In the genomic region with DNA sequence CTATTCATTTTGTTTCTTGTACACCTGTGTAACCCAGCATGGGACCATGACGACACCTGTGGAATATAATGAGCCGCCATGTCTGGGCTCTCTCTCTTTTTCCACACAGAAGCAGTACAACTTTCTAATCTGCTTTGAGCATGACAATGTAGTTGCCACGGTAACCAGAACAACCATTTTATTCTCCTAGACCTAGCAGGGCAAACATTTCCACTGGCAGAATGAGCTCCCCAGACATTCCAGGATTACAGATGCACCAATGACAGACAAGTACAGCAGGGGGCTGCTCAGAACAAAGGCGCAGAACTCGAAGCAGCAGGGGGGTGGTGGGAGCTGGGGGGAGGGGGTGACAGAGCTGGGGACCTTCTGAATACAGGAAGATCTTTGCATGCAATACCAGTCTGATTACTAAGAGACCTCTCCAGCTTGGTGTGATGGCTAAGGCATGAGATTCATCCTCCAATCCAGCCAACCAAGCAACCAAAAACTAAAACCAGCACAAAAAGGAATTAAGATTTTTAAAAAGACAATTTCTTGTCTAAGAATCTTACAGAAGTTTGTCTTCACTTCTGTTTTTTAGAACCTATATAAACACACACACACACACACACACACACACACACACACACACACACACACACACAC, we compare ENCODE assay signal across 12 mouse cellular contexts.
DNase-seq lines count a peak whose midpoint lies in the region; ATAC-seq and TF ChIP-seq lines count a peak whose summit lies in the region.
"Had no signal": no experiment of that assay in that cellular context is flagged by ENCODE, and none has a peak within 500 bp of the region (broad histone marks: within the 10 kb centered on the region; RNA-seq: fewer than 3 reads in every experiment).

No protein-coding gene starts in this region.

- H3K36me3 ChIP-seq in lung, embryonic 15.5 days: no peaks in the 10 kb centered on the region
- no peaks in the 10 kb centered on the region for H3K36me3 ChIP-seq in forebrain, embryonic 14.5 days (ENCODE audit: control insufficient read depth, insufficient read depth, low read length)
- no peaks in the 10 kb centered on the region for H3K36me3 ChIP-seq in midbrain, embryonic 11.5 days (ENCODE audit: control insufficient read depth, insufficient read depth, low read length)
- no peaks in the 10 kb centered on the region for H3K36me3 ChIP-seq in stomach, postnatal 0 days (ENCODE audit: control insufficient read depth, insufficient read depth, low read length)
- H3K36me3 ChIP-seq in liver, embryonic 11.5 days (ENCODE audit: control insufficient read depth, insufficient read depth, low read length): no peaks in the 10 kb centered on the region
- H3K36me3 ChIP-seq: liver, embryonic 13.5 days had no signal

- no peak overlapping the region for H3K27ac ChIP-seq in lung, embryonic 15.5 days
- H3K27ac ChIP-seq in forebrain, embryonic 14.5 days (ENCODE audit: low read depth, low read length): 0 out of 2 replicates have a peak overlapping the region, but pooled peaks have one; percentile 44
- peak overlapping the region; percentile 41; the same call in 1 of the 2 replicates for H3K27ac ChIP-seq in midbrain, embryonic 11.5 days (ENCODE audit: low read depth, low read length)
- H3K27ac ChIP-seq in stomach, postnatal 0 days (replicated peaks): no peak overlapping the region
- no peak overlapping the region for H3K27ac ChIP-seq in liver, embryonic 11.5 days (ENCODE audit: low read depth, low read length)
- H3K27ac ChIP-seq: gastrocnemius, adult 2 months; liver, embryonic 13.5 days had no signal

- H3K4me2 ChIP-seq in lung, embryonic 15.5 days: no peak overlapping the region
- no peak overlapping the region for H3K4me2 ChIP-seq in forebrain, embryonic 14.5 days (ENCODE audit: low read length)
- peak overlapping the region; percentile 25; the same call in 1 of the 2 replicates for H3K4me2 ChIP-seq in midbrain, embryonic 11.5 days
- no peak overlapping the region for H3K4me2 ChIP-seq in stomach, postnatal 0 days (replicated peaks; ENCODE audit: low read depth)
- no peak overlapping the region for H3K4me2 ChIP-seq in liver, embryonic 11.5 days
- H3K4me2 ChIP-seq: liver, embryonic 13.5 days had no signal

- no peak for TF ChIP-seq CTCF in stomach, postnatal 0 days (IDR thresholded peaks at IDR 0.05; ENCODE audit: low read depth)

- ATAC-seq in lung, embryonic 15.5 days (ENCODE audit: borderline replicate concordance, extremely low read depth, low FRiP score, low TSS enrichment): peak; percentile 55
- ATAC-seq in forebrain, embryonic 14.5 days: peak; percentile 87
- ATAC-seq in midbrain, embryonic 11.5 days (ENCODE audit: low FRiP score): peak; percentile 97
- 0 out of 2 replicates have a peak, but pooled peaks have one; percentile 32 for ATAC-seq in stomach, postnatal 0 days (ENCODE audit: low FRiP score, low TSS enrichment)
- ATAC-seq in liver, embryonic 11.5 days (replicated peaks; ENCODE audit: low FRiP score): no peak

- DNase-seq in lung, postnatal 10 days: no peak
- DNase-seq in forebrain, embryonic 14.5 days (ENCODE audit: low spot score): peak; percentile 80
- peak; percentile 95 for DNase-seq in midbrain, embryonic 11.5 days (ENCODE audit: low spot score, missing footprints)
- no peak for DNase-seq in stomach, postnatal 0 days (ENCODE audit: low spot score)
- DNase-seq in thymus, postnatal 4 days: no peak
- DNase-seq in liver, embryonic 11.5 days (ENCODE audit: low spot score): no peak
- no peak for DNase-seq in spleen, postnatal 36 days (ENCODE audit: low spot score in 2 of 2)
- DNase-seq: cerebellum, adult 11-12 months; gastrocnemius, adult 2 months; liver, embryonic 13.5 days had no signal

- H3K9me3 ChIP-seq in lung, embryonic 15.5 days: no peaks in the 10 kb centered on the region
- no peaks in the 10 kb centered on the region for H3K9me3 ChIP-seq in forebrain, embryonic 14.5 days (replicated peaks; ENCODE audit: control insufficient read depth, low read length)
- H3K9me3 ChIP-seq in midbrain, embryonic 11.5 days (ENCODE audit: control insufficient read depth, low read length): no peaks in the 10 kb centered on the region
- no peaks in the 10 kb centered on the region for H3K9me3 ChIP-seq in stomach, postnatal 0 days (ENCODE audit: control insufficient read depth, low read length)
- H3K9me3 ChIP-seq in liver, embryonic 11.5 days (ENCODE audit: control insufficient read depth, low read length): no peaks in the 10 kb centered on the region
- H3K9me3 ChIP-seq: liver, embryonic 13.5 days had no signal

- WGBS in lung, embryonic 15.5 days: 27% methylated on average over 5 of the region's 5 CpGs
- 4% methylated on average over 5 of the region's 5 CpGs for WGBS in forebrain, embryonic 14.5 days
- 7% methylated on average over 5 of the region's 5 CpGs for WGBS in midbrain, embryonic 11.5 days
- WGBS in stomach, postnatal 0 days: 46% methylated on average over 5 of the region's 5 CpGs
- 61% methylated on average over 5 of the region's 5 CpGs for WGBS in liver, embryonic 11.5 days

- no peaks in the 10 kb centered on the region for H3K27me3 ChIP-seq in lung, embryonic 15.5 days
- no peaks in the 10 kb centered on the region for H3K27me3 ChIP-seq in forebrain, embryonic 14.5 days (replicated peaks; ENCODE audit: control insufficient read depth, insufficient read depth, low read length)
- no peaks in the 10 kb centered on the region for H3K27me3 ChIP-seq in midbrain, embryonic 11.5 days (ENCODE audit: control insufficient read depth, insufficient read depth, low read length)
- H3K27me3 ChIP-seq in stomach, postnatal 0 days (ENCODE audit: control insufficient read depth, insufficient read depth, low read length): no peaks in the 10 kb centered on the region
- no peaks in the 10 kb centered on the region for H3K27me3 ChIP-seq in liver, embryonic 11.5 days (replicated peaks; ENCODE audit: control insufficient read depth, insufficient read depth, low read length)
- H3K27me3 ChIP-seq: liver, embryonic 13.5 days had no signal

- H3K4me3 ChIP-seq in lung, embryonic 15.5 days: no peak overlapping the region
- no peak overlapping the region for H3K4me3 ChIP-seq in forebrain, embryonic 14.5 days (ENCODE audit: low read depth, low read length)
- H3K4me3 ChIP-seq in midbrain, embryonic 11.5 days (ENCODE audit: low read depth, low read length): no peak overlapping the region
- no peak overlapping the region for H3K4me3 ChIP-seq in stomach, postnatal 0 days (ENCODE audit: low read depth, low read length)
- no peak overlapping the region for H3K4me3 ChIP-seq in liver, embryonic 11.5 days (ENCODE audit: low read depth, low read length)
- H3K4me3 ChIP-seq: gastrocnemius, adult 2 months; liver, embryonic 13.5 days; myocyte had no signal

- H3K9ac ChIP-seq in lung, embryonic 15.5 days: no peak overlapping the region
- H3K9ac ChIP-seq in forebrain, embryonic 14.5 days (ENCODE audit: low read length): no peak overlapping the region; the same call in 1 of the 2 replicates
- H3K9ac ChIP-seq in midbrain, embryonic 11.5 days (ENCODE audit: low read length): no peak overlapping the region
- no peak overlapping the region for H3K9ac ChIP-seq in stomach, postnatal 0 days (ENCODE audit: low read length)
- no peak overlapping the region for H3K9ac ChIP-seq in liver, embryonic 11.5 days (ENCODE audit: low read depth, low read length)
- H3K9ac ChIP-seq: liver, embryonic 13.5 days had no signal

- H3K4me1 ChIP-seq in lung, embryonic 15.5 days: peaks cover 6% of the 10 kb centered on the region
- peaks cover 10% of the 10 kb centered on the region for H3K4me1 ChIP-seq in forebrain, embryonic 14.5 days (ENCODE audit: control insufficient read depth, insufficient read depth, low read length)
- peaks cover 21% of the 10 kb centered on the region for H3K4me1 ChIP-seq in midbrain, embryonic 11.5 days (ENCODE audit: control insufficient read depth, insufficient read depth, low read length)
- H3K4me1 ChIP-seq in stomach, postnatal 0 days (replicated peaks; ENCODE audit: control insufficient read depth, insufficient read depth): no peaks in the 10 kb centered on the region
- H3K4me1 ChIP-seq in liver, embryonic 11.5 days (replicated peaks; ENCODE audit: control insufficient read depth, insufficient read depth, low read length): peaks cover 27% of the 10 kb centered on the region

- no peak for TF ChIP-seq EP300 in stomach, postnatal 0 days (optimal IDR thresholded peaks at IDR 0.05)

Comparison
In these comparisons a context has a peak if more than half of its experiments do, and no peak if none do; other contexts are left out.
1. H3K27ac ChIP-seq: peak in forebrain, embryonic 14.5 days (single experiment) and midbrain, embryonic 11.5 days (single experiment); none in lung, embryonic 15.5 days (single experiment), stomach, postnatal 0 days (single experiment) and liver, embryonic 11.5 days (single experiment).
2. DNase-seq: peak in forebrain, embryonic 14.5 days (single experiment) and midbrain, embryonic 11.5 days (single experiment); none in lung, postnatal 10 days (single experiment), stomach, postnatal 0 days (single experiment), thymus, postnatal 4 days (single experiment), liver, embryonic 11.5 days (single experiment) and spleen, postnatal 36 days (0 of 2).